Mouse (Mus musculus) liver, embryonic 16.5 days (tissue): Measurements from ENCODE around the gene Zfp735. TPM values are rescaled to one million over a fixed set of nuclear protein-coding genes. Genes with fewer than 3 reads are reported as not detected.

Source experiments
- ATAC-seq: fragments of 200-750 bp; cut with Nextera tagmentation; 2 replicates; pipeline ENCODE4 v1.8.0; 2017; ENCODE audit warnings: low read depth, mild to moderate bottlenecking, moderate number of reproducible peaks, moderate library complexity
- H3K27ac ChIP-seq: fragments of 300-500 bp; sonication (generic); 2 replicates; pipeline ENCODE4 v1.5.1; 2014; ENCODE audit warnings: mild to moderate bottlenecking, low read length
- H3K27me3 ChIP-seq: fragments of 300-500 bp; sonication (generic); 2 replicates; pipeline ENCODE4 v1.6.1; 2014; ENCODE audit warnings: low read depth, low read length, mixed read lengths; ENCODE audit not compliant: control insufficient read depth, insufficient read depth
- H3K36me3 ChIP-seq: fragments of 300-500 bp; sonication (generic); 2 replicates; pipeline ENCODE4 v1.6.1; 2014; ENCODE audit warnings: mild to moderate bottlenecking; ENCODE audit not compliant: control insufficient read depth, insufficient read depth
- H3K4me1 ChIP-seq: fragments of 300-500 bp; sonication (generic); 2 replicates; pipeline ENCODE4 v1.6.1; 2014; ENCODE audit warnings: low read depth, low read length, mixed read lengths; ENCODE audit not compliant: control insufficient read depth
- H3K4me2 ChIP-seq: fragments of 300-500 bp; sonication (generic); 2 replicates; pipeline ENCODE4 v1.6.1; 2014; ENCODE audit warnings: low read depth, low read length, mixed read lengths
- H3K4me3 ChIP-seq: fragments of 300-500 bp; sonication (generic); 2 replicates; pipeline ENCODE4 v1.5.1; 2014; ENCODE audit warnings: low read depth, mild to moderate bottlenecking, low read length
- H3K9ac ChIP-seq: fragments of 300-500 bp; sonication (generic); 2 replicates; pipeline ENCODE4 v1.6.1; 2014; ENCODE audit warnings: low read depth, low read length
- H3K9me3 ChIP-seq: fragments of 300-500 bp; sonication (generic); replicated peaks from 2 replicates; pipeline ENCODE4 v1.6.1; 2016; ENCODE audit warnings: low read length; ENCODE audit not compliant: control insufficient read depth
- WGBS: fragments of 180-500 bp; shearing (Covaris S2); extraction: QIAGEN DNeasy Blood & Tissue Kit; methylation state at CpG from one replicate; pipeline ENCODE4 v1.1.7; 2014; ENCODE audit not compliant: insufficient replicate concordance; 5-methylcytosine and 5-hydroxymethylcytosine counted together
- polyA plus RNA-seq: library from polyadenylated mRNA; unstranded; fragments of >200 nt; fragmentation: Nextera tagmentation; extraction: Ambion mirVana; gene quantifications from 2 replicates; pipeline ENCODE4 v1.2.1, GENCODE M21; 2015

The Zfp735 gene
- not detected in 2 replicates for polyA plus RNA-seq

- Histone ChIP-seq H3K4me1 (no peaks in the 10 kb centered on the region), H3K9me3 (no peaks in the 10 kb centered on the region; the same call in 1 of the 2 replicates), H3K36me3 (no peaks in the 10 kb centered on the region), H3K9ac (no peak within 1 kb of the TSS), H3K27ac (no peak within 1 kb of the TSS), H3K4me3 (no peak within 1 kb of the TSS), H3K4me2 (no peak within 1 kb of the TSS), H3K27me3 (no peaks in the 10 kb centered on the region)
- ATAC-seq = no peak
- WGBS = 37% methylated on average over 2 of the region's 2 CpGs
Observed at GRCm38 (mm10) chr11:73688478-73688877, at the start of gene Zfp735. Gene Zfp735, plus strand, starts transcription at chr11:73688778.

- no peak for ATAC-seq
- Histone ChIP-seq H3K36me3 (no peaks in the 10 kb centered on the region), H3K27me3 (no peaks in the 10 kb centered on the region)
Observed at GRCm38 (mm10) chr11:73759115-73759514, 70.5 kb downstream of the Zfp735 start.

More at GRCm38 (mm10) chr11:73759115-73759514, 70.5 kb downstream of the Zfp735 start:
- no peak overlapping the region for H3K4me3 ChIP-seq
- no peaks in the 10 kb centered on the region for H3K4me1 ChIP-seq
- H3K9ac ChIP-seq = no peak overlapping the region
- H3K9me3 ChIP-seq = no peaks in the 10 kb centered on the region
- no peak overlapping the region for H3K27ac ChIP-seq
- H3K4me2 ChIP-seq = no peak overlapping the region

Other genes with a start within 250 kb of the Zfp735 start
- gene Olfr380, start 231.3 kb upstream of the Zfp735 start, polyA plus RNA-seq = not detected in 2 replicates
- gene Olfr381, start 197.2 kb upstream of the Zfp735 start, polyA plus RNA-seq = not detected in 2 replicates
- not detected in 2 replicates for gene Olfr382, start 171.6 kb upstream of the Zfp735 start, polyA plus RNA-seq
- gene Olfr385, start 95.8 kb upstream of the Zfp735 start, polyA plus RNA-seq = not detected in 2 replicates
- not detected in 2 replicates for gene Olfr384, start 90.2 kb upstream of the Zfp735 start, polyA plus RNA-seq
- gene Olfr389, start 91.9 kb downstream of the Zfp735 start, polyA plus RNA-seq = not detected in 2 replicates
- gene Olfr390, start 94.2 kb downstream of the Zfp735 start, polyA plus RNA-seq = not detected in 2 replicates
- gene Olfr391-ps, start 114.3 kb downstream of the Zfp735 start, polyA plus RNA-seq = not detected in 2 replicates
- not detected in 2 replicates for gene Olfr392, start 128.3 kb downstream of the Zfp735 start, polyA plus RNA-seq
- gene Olfr393, start 162.7 kb downstream of the Zfp735 start, polyA plus RNA-seq = not detected in 2 replicates
- gene Olfr394, start 202.0 kb downstream of the Zfp735 start, polyA plus RNA-seq = not detected in 2 replicates
- not detected in 2 replicates for gene Olfr395, start 220.5 kb downstream of the Zfp735 start, polyA plus RNA-seq
- gene Olfr23, start 247.9 kb downstream of the Zfp735 start, polyA plus RNA-seq = not detected in 2 replicates